Mouse (Mus musculus) gastrocnemius, adult 8-10 months (tissue): ENCODE measurements around the gene Pes1. TPM values are rescaled to one million over a fixed set of nuclear protein-coding genes. Genes with fewer than 3 reads are reported as not detected.

Source experiments
- DNase-seq, 2 experiments: peaks; one replicate each; pipeline ENCODE4 v3.0.0; 2022; ENCODE audit warnings: low spot score in 2 of 2
- total RNA-seq, 4 experiments: library from RNA; stranded (reverse); gene quantifications; 2 replicates each; pipeline ENCODE4 v1.2.4; 2022

Gene Pes1
- total RNA-seq, 4 experiments from 2014 or later: 25.1 to 33.5 (median 29.8) TPM

DNA sequence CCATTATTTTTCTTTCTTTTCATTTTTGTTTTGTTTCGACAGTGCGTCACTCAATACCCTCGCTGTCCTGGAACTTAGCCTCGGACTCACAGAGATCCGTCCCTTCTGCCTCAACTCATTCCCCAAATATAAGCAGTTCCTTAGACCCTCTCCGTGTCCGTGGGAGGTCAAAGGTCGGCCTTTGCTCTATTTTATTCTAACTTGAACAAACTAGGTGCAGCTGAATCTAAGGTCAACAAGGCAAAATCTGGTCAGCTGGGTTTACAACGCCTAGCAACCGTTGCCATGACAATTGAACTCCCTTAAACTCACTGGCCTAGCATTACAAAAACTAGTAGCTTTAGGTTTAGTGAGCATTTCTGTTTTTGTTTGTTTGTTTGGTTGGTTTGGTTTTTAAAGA is 620 bp upstream of the Pes1 start:
- DNase-seq: no peak

DNA sequence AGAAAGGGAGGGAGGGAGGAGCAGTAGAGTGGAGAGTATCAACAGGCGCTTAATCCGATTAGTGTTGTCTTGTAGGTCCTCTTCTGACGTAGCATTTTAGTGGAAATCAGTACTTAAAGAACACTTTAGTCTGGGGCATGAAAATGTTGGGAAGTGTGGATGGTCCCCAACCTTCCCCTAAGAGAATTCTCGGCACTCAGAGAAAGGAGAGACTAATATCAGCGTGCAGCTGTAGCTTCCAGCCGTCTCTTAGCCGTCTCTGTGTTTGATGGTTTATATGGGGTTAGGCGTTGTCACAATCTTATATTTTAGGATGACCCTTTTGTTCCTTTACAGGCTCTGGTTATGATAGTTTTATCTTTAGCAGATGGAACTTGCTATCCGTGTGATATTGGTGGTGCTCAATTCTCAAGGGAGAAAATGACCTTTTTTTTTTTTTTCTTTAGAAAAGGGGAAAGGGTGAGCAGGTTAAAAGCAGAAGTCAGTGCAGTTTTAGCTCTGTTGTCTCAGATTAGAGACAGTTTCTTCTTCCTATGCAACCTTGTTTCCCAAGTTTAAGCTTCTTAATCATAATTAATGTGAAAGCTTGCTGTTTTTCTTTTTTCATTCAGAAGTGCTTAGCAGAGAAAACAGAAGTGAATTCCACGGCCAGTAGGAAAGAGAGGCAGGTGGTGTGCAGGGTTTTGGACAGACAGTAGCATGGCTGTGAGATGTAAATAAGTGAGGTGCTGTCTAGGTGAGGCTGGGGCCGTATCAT is 819 bp downstream of the Pes1 start:
- DNase-seq: no peak

DNA sequence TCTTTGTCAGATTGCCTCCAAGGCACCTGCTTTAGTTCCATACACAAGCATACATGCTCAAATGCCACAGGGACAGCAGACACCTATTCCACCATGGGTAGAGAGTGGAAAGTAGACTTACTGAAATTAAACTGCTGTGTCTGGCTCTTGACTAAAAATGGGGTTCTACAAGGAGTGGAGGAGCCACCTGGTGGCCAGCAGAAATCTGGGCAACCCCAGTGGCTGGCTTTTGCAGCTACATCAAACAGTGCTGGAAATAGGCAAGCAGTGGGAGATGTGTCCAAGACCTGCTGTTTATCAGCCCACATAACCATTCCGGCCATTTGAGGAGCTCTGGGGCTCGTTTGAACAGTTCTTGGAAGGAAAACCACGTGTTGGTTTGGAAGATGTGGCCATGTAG is 6.1 kb downstream of the Pes1 start:
- peak in 1 of 2 experiments; percentile 0 for DNase-seq

DNA sequence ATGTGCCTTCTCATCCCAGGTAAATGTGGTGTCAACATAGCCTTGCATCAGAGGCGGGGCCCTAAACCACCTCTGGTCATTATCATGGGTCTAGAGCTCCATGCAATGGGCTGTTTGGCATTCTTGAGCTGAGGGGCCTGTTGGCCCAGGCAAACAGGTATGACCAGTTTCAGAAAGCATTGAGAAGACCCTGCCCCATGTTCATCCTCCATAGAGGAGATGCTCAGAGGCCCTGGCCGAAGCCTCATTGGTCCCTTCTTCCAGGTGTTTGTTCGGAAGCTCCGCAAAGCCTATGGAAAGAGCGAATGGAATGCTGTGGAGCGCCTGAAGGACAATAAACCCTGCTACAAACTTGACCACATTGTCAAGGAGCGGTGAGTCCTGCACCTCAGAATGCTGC is 6.6 kb downstream of the Pes1 start:
- peak in 1 of 2 experiments; percentile 1 for DNase-seq

DNA sequence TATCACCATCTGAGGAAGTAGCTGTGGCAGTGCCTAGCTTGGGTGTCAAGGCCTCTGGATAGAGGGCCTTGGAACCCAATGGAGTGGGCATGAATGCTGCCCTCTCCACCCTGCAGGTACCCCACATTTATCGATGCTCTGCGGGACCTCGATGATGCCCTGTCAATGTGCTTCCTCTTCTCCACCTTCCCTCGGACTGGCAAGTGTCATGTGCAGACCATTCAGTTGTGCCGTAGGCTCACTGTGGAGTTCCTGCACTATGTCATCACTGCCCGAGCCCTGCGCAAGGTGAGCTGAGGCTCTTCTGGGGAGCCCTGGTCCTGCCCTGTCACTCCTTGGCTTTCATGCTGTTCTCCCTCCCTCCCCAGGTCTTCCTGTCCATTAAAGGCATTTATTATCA is 9.3 kb downstream of the Pes1 start:
- DNase-seq: no peak

DNA sequence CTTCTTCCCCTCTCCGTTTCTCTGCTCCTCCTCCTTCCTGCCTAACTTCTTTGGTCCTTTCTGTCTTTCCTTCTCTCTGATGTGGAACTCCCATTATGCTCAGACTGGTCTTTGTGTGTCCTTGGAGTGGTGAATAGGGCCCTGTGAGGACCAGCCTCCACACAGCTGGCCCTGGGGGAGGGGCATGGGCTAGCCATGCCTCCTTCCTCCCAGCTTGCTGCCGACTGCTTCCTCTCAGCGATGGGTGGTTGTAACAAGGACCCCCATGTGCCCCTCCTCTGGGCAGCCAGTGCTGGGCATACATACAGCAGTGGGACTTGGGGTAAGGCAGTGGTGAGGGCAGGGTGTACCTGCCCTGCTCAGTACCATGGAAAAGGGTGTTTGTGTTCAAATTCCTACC is 10.5 kb downstream of the Pes1 start:
- no peak for DNase-seq

DNA sequence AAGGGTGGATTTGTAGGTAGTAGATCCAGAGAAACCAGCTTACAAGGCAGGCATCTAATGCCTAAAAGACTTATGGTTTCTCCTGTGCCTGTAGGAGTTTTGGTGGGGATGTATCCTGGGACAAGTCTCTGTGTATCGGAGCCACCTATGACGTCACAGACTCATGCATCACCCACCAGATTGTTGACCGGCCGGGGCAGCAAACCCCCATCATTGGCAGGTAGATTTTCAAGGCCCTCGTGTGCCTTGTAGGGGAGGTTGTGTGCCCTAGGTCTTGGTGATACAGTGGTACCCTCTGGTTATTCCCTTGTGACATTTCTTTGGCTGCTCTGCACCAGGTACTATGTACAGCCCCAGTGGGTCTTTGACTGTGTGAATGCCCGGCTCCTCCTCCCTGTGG is 12.9 kb downstream of the Pes1 start, which contains the start of gene 4930556J24Rik:
Gene 4930556J24Rik (minus strand): TSS at position 101 of the 400 bp plus-strand sequence.
- no peak for DNase-seq

DNA sequence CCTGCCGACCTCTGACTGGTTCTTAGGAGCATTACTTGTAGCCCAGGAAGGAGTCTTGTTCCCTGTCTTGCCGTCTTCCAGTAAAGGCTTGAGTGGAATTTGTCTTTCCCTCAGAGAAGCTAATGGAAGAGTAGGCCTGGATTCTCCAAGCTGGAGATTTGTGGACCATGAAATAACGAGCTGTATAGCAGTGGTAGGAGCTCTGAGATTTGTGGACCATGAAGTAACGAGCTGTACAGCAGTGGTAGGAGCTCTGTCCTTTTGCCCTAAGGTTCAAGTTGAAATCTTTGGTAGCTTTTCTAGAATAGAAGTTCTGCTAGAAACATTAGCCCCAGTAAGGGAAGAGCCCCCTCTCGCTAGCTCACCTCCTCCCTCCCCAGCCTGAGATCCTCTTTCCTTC is 14.6 kb downstream of the Pes1 start:
- DNase-seq: no peak

DNA sequence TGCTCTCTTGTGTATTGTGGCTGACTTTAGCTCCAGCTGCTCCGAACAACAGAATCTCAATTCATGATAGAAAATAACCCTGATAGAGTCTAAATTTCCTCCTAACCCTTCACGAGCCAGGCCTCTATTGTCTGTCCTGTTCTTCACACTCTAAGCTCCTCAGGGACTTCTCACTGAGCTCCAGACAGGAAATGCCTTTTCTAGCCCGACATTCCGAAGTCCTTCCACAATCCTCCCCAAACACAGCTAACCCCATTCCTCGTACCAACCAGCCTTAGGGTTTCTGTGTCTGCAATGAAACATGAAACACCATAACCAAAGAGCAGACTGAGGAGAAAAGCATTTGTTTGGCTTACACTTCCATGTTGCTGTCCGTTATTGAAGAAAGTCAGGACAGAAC is 17.8 kb downstream of the Pes1 start:
- no peak for DNase-seq

DNA sequence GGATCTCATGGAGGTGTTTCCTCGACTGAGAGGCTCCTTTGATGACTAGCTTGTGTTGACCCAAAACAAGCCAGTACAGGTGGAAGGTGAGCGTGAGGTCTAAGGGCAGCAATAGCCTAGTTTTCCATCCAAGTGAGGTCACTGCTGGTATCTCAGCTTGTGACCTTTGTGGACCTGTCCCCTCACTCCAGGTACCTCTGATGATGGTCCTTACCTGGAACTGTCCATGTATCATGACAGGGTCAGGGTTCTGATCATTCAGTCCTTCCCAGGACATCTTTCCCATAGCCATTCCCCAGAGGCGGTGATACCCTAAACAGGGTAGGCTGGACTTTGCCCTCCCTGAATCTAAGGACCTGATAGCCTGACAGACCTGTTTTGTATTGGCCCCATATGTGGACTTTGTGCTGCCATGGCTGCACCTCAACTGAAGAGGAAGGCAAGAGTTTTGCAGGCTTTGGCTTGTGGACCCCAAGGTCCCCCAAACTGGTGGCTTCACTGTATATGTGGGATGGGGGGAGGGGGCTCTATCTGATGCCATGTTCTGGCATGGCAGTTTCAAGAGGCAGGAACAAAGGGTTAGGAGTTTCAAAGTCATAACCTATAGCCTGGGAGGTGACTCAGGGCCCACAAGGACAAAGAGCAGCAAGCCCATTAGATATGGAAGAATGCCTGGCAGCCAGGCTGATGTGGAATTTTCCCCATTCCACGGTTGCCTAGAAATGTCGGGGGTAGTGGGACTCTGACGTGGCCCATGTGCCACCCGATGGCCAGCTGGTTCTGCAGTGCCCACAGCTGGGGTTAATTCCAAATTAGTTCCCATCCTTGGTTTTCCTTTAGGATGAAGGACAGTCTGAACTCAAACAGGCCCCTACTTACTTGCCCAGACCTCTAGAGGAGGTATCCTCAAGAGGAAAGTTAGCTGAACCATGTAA is 18.8 kb downstream of the Pes1 start:
- DNase-seq: no peak

DNA sequence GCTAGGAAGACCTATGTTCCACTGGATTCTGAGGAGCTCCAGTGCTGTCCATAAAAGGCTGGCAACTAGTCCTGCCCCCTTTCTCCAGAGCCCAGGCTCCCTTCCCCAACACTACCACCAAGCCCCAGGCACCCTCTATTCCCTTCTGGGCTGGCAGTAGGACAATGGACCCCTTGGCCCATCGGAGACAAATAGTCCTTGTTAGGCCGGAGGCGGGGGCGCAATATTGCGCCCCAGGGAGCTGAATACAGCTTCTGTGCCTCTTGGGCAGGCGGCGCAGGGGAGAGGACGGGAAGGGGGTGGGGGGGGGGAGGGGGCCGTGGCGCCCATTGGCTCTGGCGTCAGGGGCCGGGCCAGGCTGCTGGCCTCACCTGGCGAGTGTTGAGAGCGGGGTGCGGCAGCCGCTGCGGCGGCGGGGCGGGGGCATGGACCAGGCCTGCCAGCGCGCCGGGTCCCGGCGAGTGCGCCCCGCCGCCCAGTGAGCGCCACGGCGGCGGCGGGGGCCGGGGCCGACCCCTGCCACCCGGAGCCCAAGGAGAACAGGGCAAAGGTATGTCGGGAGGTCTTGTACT is 19.6 kb downstream of the Pes1 start, which contains the start of gene Gal3st1:
Gene Gal3st1 (plus strand): TSS at position 346 of the 572 bp plus-strand sequence.
- no peak for DNase-seq

DNA sequence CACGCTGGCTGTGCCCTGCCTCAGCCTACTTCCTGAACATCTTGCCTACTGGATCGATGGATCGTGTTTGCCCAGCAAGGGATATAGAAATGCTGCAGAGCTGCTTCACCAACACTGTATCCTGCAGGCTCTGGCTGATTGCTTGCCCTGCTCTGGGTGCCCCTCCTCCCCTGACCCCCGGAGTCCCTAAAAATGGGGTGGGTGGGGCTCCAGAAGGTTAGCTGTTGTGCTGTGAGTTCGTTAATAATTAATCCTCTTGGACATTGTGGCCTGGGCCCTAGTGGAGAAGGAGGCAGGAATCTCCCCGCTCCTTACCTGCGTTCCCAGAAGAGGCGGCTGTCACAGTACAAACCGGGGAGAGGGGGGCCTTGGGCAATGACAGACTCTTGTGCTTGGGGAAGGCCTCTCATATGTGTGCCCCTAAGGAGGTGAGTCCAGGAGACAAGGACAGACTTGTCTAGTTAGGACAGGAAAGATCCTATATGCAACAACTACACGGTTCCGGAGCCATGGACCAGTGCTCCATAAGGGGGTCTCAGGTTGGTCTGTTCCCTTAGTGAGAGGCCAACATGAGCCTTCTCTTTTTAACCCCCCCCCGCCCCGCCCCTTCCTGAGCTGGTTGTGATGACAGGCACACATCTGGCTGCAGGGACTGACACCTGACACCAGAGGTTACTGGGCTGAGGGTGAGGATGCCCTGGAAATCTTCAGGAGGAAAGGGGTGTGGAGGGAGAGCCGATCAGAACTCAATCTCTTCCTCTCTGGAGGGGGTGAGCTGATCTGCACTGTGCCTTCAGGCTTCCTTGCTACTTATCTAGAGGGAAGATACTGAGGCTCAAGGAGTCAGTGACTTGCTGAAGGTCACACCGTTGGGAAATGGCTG is 20.3 kb downstream of the Pes1 start:
- no peak for DNase-seq

DNA sequence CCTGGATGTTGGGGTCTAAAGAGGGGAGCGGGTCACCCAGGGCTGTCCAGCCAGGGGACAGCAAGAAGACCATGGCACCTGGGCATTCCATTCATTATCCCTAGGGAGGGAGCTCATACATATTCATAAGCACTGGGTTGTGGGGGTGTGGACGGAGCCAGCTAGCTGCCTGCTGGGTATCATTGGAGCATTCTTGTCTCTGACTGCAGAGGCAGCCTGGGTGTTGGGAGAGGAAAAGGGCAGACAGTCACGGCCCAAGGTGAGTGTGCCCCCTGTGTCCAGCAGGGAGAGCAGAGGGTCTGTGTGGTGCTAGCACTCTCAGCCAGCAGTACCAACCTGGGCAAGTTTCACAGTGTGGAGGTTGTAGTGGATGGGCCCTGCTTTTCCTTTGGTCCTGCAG is 26.0 kb downstream of the Pes1 start:
- no peak for DNase-seq

DNA sequence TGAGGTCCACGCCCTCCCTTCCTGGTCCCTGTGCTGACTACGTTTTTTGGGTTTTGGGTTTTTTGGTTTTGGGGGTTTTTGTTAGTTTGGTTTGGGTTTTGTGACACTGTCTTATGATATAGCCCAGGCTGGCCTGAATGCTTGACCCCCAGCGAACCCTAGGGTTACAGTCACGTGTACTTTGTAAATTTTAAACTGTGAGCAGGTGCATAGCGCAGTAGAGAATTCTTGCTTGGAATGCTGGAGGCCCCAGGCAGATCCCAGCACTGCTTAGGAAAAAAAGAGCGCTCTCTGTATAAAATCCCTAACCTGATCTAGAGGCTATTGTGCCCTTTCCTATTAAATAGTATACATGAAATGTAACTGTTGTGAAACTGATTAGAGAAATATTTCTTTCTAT is 29.4 kb downstream of the Pes1 start:
- DNase-seq: no peak

DNA sequence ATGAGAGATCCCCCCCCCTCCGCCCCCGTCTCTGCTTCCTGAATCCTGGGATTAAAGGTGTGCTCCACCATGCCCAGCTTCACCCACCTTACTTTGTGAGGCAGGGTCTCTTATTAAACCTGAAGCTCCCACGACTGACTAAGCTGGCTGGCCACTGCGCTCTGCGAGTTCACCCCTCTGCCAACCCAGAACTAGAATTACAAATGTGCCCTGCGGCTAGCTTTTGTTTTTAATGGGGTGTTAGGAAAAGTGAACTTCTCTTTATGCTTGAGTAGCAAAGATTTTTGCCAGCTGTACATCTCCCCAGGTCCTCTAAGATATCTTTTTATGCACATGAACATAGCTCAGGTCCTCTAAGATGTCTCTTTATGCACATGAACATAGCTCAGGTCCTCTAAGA is 30.1 kb downstream of the Pes1 start:
- no peak for DNase-seq

DNA sequence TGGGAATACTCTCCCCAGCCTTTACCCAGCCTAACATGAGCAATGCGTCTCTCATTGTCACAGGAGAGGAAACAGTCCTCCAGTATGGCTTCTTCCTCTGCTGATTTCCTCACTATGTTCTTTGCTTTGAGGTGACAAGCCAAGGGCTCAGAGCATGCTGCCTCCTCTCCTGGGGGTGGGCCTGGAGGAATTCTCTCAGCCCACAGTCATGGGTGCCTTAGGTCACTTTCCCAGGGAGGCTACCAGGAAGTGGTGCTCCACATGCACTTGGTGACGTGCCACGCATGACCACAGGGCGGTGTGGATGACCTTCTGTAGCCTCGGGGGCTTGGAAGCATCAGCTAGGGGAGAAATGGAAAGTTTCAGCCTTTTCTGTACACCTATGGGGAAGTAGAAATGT is 31.7 kb downstream of the Pes1 start:
- DNase-seq: no peak

DNA sequence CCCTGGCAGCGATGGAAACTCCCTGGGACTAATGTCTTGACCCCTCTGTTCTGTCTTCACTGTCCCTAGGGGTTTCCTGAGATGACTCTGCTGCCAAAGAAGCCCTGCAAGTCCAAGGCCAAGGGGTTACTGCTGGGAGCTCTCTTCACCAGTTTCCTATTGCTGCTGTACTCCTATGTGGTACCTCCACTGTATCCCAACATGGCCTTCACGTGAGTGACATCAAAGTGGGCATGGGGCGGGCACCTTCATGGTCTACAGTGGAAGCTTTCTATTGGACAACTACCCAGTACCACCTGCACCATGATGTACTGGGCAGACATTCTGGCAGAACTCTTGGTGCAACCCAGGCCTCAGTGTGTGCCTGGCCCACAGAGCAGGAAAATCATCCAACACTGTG is 33.1 kb downstream of the Pes1 start:
- no peak for DNase-seq

DNA sequence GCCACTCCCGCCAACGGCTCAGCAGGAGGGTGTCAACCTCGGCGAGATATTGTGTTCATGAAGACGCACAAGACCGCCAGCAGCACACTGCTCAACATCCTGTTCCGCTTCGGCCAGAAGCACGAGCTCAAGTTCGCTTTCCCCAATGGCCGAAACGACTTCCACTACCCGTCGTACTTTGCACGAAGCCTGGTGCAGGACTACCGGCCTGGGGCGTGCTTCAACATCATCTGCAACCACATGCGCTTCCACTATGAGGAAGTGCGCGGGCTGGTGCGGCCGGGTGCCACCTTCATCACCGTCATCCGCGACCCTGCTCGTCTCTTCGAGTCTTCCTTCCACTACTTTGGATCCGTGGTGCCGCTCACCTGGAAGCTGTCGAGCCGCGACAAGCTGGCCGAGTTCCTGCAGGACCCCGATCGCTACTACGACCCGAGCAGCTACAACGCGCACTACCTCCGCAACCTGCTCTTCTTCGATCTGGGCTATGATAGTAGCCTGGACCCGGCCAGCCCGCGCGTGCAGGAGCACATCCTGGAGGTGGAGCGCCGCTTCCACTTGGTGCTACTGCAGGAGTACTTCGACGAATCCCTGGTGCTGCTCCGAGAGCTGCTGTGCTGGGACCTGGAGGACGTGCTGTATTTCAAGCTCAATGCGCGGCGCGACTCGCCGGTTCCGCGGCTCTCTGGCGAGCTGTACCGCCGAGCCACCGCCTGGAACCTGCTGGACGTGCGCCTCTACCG is 34.4 kb downstream of the Pes1 start:
- DNase-seq: no peak

DNA sequence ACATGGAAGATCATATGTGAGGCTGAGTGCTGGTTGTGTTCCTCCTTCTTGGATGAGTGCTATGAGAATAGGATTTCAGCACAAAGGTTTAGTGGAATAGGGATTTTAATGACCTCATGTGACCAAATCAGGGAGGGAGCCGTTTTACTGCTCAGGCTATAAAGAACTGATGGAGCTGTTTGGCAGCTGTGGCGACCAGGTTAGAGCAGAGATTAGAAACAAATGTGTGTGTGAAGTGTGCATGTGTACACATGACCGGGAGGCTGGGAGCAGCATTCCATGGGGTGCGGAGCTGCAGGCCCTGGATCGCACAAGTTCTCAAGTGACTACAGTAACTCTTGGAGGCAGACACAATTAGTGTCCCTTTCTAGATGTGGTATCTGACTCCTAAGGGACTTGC is 35.8 kb downstream of the Pes1 start:
- no peak for DNase-seq

DNA sequence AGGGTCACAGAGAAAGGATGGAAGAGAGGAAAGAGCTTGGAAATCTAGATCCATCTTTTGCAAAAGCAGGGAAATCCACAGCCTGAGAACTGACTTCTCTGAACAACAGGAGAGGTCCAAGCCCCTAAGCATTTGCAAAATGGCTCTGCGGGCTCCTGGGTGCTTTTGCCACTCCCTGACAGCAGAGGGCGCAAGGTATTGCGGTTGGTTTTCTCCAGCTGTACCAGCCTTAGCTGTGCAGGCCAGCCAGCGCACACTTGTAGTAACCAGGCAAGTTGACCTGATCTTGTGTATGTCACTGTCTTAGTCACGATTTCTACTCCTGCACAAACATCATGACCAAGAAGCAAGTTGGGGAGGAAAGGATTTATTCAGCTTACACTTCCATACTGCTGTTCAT is 37.8 kb downstream of the Pes1 start:
- peak in 1 of 2 experiments; percentile 12 for DNase-seq
